Mouse (Mus musculus) G1E (cell line): ENCODE results near the gene Fance. TPM values are rescaled to one million over a fixed set of nuclear protein-coding genes. Genes with fewer than 3 reads are reported as not detected.

ENCODE experiments used
- ATAC-seq: 2 replicates; pipeline ENCODE4 v1.8.0; 2016; ENCODE audit warnings: mild to moderate bottlenecking; ENCODE audit not compliant: insufficient number of reproducible peaks, poor library complexity, low FRiP score, severe bottlenecking; ENCODE audit errors: extremely low read depth
- DNase-seq: peaks from one replicate; pipeline ENCODE4 v3.0.0; 2012; ENCODE audit warnings: low spot score
- H3K27me3 ChIP-seq: 2 replicates; pipeline ENCODE4 v1.6.1; 2012; ENCODE audit warnings: mild to moderate bottlenecking, low read length, inconsistent platforms; ENCODE audit not compliant: insufficient read depth
- H3K36me3 ChIP-seq: replicated peaks from 2 replicates; pipeline ENCODE3; 2012; ENCODE audit warnings: mild to moderate bottlenecking, inconsistent platforms
- H3K4me1 ChIP-seq: 2 replicates; pipeline ENCODE4 v1.6.1; 2012; ENCODE audit warnings: low read depth, low read length, inconsistent platforms, mixed read lengths; ENCODE audit not compliant: insufficient read depth
- H3K4me3 ChIP-seq: 2 replicates; pipeline ENCODE4 v1.5.1; 2012; ENCODE audit warnings: low read depth, mild to moderate bottlenecking, inconsistent platforms, low read length, moderate library complexity, mixed read lengths
- H3K9me3 ChIP-seq: replicated peaks from 2 replicates; pipeline ENCODE4 v1.6.1; 2012; ENCODE audit warnings: inconsistent platforms
- CTCF ChIP-seq: IDR thresholded peaks from 2 replicates; pipeline ENCODE4 v1.5.1; 2012; ENCODE audit warnings: low read depth, low read length, inconsistent platforms, mixed read lengths
- GATA1 ChIP-seq: IDR thresholded peaks from 2 replicates; pipeline ENCODE4 v1.6.1; 2012; ENCODE audit warnings: borderline replicate concordance, low read length, inconsistent platforms, mixed read lengths
- GATA2 ChIP-seq: IDR thresholded peaks from 2 replicates; pipeline ENCODE4 v1.6.1; 2012; ENCODE audit warnings: low read depth, low read length, inconsistent platforms, borderline replicate concordance
- POLR2AphosphoS5 ChIP-seq: IDR thresholded peaks from 2 replicates; pipeline ENCODE4 v1.6.1; 2012; ENCODE audit warnings: low read depth, low read length, inconsistent platforms; ENCODE audit not compliant: insufficient replicate concordance
- TAL1 ChIP-seq: conservative IDR thresholded peaks from 2 replicates; pipeline ENCODE4 v1.6.1; 2012; ENCODE audit warnings: low read depth, low read length, inconsistent platforms, mixed read lengths
- polyA plus RNA-seq: library from polyadenylated mRNA; stranded (reverse); fragments of >175 nt; gene quantifications from 2 replicates; pipeline ENCODE4 v1.2.3, GENCODE M21; 2012
- total RNA-seq, 2 experiments: library from RNA; stranded (forward) in 1 of 2; stranded (reverse) in 1 of 2; fragments of 200-1000 nt in 1 of 2; fragments of >200 nt in 1 of 2; fragmentation: Nextera tagmentation in 1 of 2; gene quantifications; 2 replicates each; pipeline ENCODE4 v1.2.3; 2014 to 2017

The Fance gene
- total and polyA plus RNA-seq, 3 experiments: 33.9 to 79.0 (median 50.1) TPM

GRCm38 (mm10) chr17:28348211-28348610 is 34.9 kb downstream of the Fance start:
- Histone ChIP-seq H3K9me3 (no peaks in the 10 kb centered on the region), H3K27me3 (peaks cover 72% of the 10 kb centered on the region), H3K4me1 (peaks cover 48% of the 10 kb centered on the region), H3K4me3 (no peak overlapping the region), H3K36me3 (peaks cover 4% of the 10 kb centered on the region)
- TF ChIP-seq POLR2AphosphoS5: no peak
- no peak for TF ChIP-seq GATA1
- TF ChIP-seq CTCF: no peak
- no peak for TF ChIP-seq TAL1
- TF ChIP-seq GATA2: no peak
- ATAC-seq: no peak
- DNase-seq: no peak

GRCm38 (mm10) chr17:28349264-28349880 is 36.1 kb downstream of the Fance start:
- TF ChIP-seq GATA2 (no peak), CTCF (no peak), TAL1 (no peak), POLR2AphosphoS5 (no peak), GATA1 (no peak)
- Histone ChIP-seq H3K36me3 (peaks cover 4% of the 10 kb centered on the region), H3K27me3 (peaks cover 75% of the 10 kb centered on the region), H3K9me3 (no peaks in the 10 kb centered on the region), H3K4me1 (peaks cover 48% of the 10 kb centered on the region), H3K4me3 (peak overlapping the region; percentile 70; the same call in 1 of the 2 replicates)
- ATAC-seq: no peak
- no peak for DNase-seq

GRCm38 (mm10) chr17:28349901-28350465 is 36.7 kb downstream of the Fance start:
- peaks cover 74% of the 10 kb centered on the region for H3K27me3 ChIP-seq
- H3K36me3 ChIP-seq: peaks cover 4% of the 10 kb centered on the region
- TF ChIP-seq GATA2 (no peak), TAL1 (no peak), POLR2AphosphoS5 (no peak), GATA1 (no peak), CTCF (no peak)
- H3K4me3 ChIP-seq: peak overlapping the region; percentile 70
- no peak for ATAC-seq
- H3K4me1 ChIP-seq: peaks cover 42% of the 10 kb centered on the region
- no peak for DNase-seq
- H3K9me3 ChIP-seq: no peaks in the 10 kb centered on the region

- H3K9me3 ChIP-seq: no peaks in the 10 kb centered on the region
- H3K4me3 ChIP-seq: peak within 1 kb of the TSS; percentile 70
- 0 out of 2 replicates have a peak, but pooled peaks have one; percentile 34 for ATAC-seq
- TF ChIP-seq GATA2 (no peak), TAL1 (no peak), POLR2AphosphoS5 (no peak), GATA1 (no peak), CTCF (no peak)
- peaks cover 4% of the 10 kb centered on the region for H3K36me3 ChIP-seq
- H3K4me1 ChIP-seq: peaks cover 35% of the 10 kb centered on the region
- peaks cover 73% of the 10 kb centered on the region for H3K27me3 ChIP-seq
- DNase-seq: peak; percentile 82
Measured at GRCm38 (mm10) chr17:28350466-28351352, 37.4 kb downstream of the Fance start, which contains the start of gene Tead3. Tead3 (minus strand) TSS chr17:28350817.

GRCm38 (mm10) chr17:28351353-28351890 is 38.1 kb downstream of the Fance start:
- Histone ChIP-seq H3K36me3 (peaks cover 4% of the 10 kb centered on the region), H3K4me1 (peaks cover 35% of the 10 kb centered on the region), H3K4me3 (peak overlapping the region; percentile 70; the same call in 1 of the 2 replicates), H3K27me3 (peaks cover 74% of the 10 kb centered on the region), H3K9me3 (no peaks in the 10 kb centered on the region)
- ATAC-seq (no peak), DNase-seq (no peak)
- TF ChIP-seq CTCF: no peak
- no peak for TF ChIP-seq GATA2
- TF ChIP-seq TAL1: no peak
- no peak for TF ChIP-seq POLR2AphosphoS5
- TF ChIP-seq GATA1: no peak

GRCm38 (mm10) chr17:28352018-28352417 is 38.7 kb downstream of the Fance start:
- peaks cover 35% of the 10 kb centered on the region for H3K4me1 ChIP-seq
- peaks cover 4% of the 10 kb centered on the region for H3K36me3 ChIP-seq
- DNase-seq (no peak), ATAC-seq (no peak)
- no peaks in the 10 kb centered on the region for H3K9me3 ChIP-seq
- peak overlapping the region; percentile 70; the same call in 1 of the 2 replicates for H3K4me3 ChIP-seq
- TF ChIP-seq TAL1 (0 out of 2 replicates have a peak, but pooled peaks have one; percentile 19), POLR2AphosphoS5 (no peak), GATA1 (no peak)
- H3K27me3 ChIP-seq: peaks cover 74% of the 10 kb centered on the region
